Mouse (Mus musculus): ENCODE results near the gene Hist2h2bb.

GRCm38 (mm10) chr3:96237335-96237903 is 32.1 kb upstream of the Hist2h2bb start:
- no peak for TF ChIP-seq FLI1 (IDR thresholded peaks at IDR 0.05; ENCODE audit: low read length)
- no peak for TF ChIP-seq GATA1 (IDR thresholded peaks at IDR 0.05; ENCODE audit: borderline replicate concordance, low read length)

All from megakaryocyte, embryonic 14.5 days (primary cell).